ENCODE assay signal across 21 mouse cellular contexts in the genomic region with DNA sequence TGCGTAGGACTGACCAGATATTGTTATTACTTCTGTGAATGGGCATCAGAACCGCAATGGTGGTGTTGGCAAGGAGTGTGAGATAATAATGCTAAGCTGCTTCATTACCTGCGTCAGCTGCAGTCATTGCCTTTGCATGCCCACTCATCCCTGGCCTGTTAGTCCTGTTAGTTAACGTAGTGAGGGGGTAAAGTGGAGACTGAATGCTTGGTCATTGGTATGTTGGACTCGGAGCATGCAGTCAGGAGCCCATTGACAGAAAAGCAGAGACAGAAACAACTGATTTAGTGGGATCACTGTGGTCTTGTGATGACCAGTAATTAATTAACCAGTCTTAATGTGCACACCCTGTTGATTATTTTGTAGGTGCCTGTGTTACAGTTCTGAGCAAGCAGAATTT. TPM values are rescaled to one million over a fixed set of nuclear protein-coding genes. Genes with fewer than 3 reads are reported as not detected.
DNase-seq lines count a peak whose midpoint lies in the region; ATAC-seq and TF ChIP-seq lines count a peak whose summit lies in the region.
"Had no signal": no experiment of that assay in that cellular context is flagged by ENCODE, and none has a peak within 500 bp of the region (broad histone marks: within the 10 kb centered on the region; RNA-seq: fewer than 3 reads in every experiment).

No protein-coding gene starts in this region.

- H3K4me3 ChIP-seq in kidney, embryonic 15.5 days (replicated peaks), result no peak overlapping the region
- no peak overlapping the region for H3K4me3 ChIP-seq in kidney, postnatal 0 days (replicated peaks; ENCODE audit: low read depth, low read length)

- intact Hi-C loops in heart, postnatal 14 days (cut with DNase I), result no loop called here

- DNase-seq in heart, adult 11 months, result peak; percentile 71
- no peak for DNase-seq in heart, postnatal 14 days
- DNase-seq in kidney, adult 9 months, result peak; percentile 11
- no peak for DNase-seq in kidney, postnatal 0 days (ENCODE audit: low spot score)
- DNase-seq in kidney, adult 18-20 months, result no peak
- DNase-seq: adrenal gland, adult 2 months; adrenal gland, adult 8-10 months; adrenal gland, postnatal 10 days; adrenal gland, postnatal 14 days; adrenal gland, postnatal 25 days; adrenal gland, postnatal 36 days; B cell, adult 2 months; cerebellum, adult 11 months; cerebellum, adult 11-12 months; cerebellum, adult 18-20 months had no signal

- H3K9me3 ChIP-seq in kidney, embryonic 15.5 days (replicated peaks), result no peaks in the 10 kb centered on the region
- H3K9me3 ChIP-seq in kidney, postnatal 0 days (replicated peaks; ENCODE audit: low read length), result no peaks in the 10 kb centered on the region
- H3K9me3 ChIP-seq: G1E had no signal

- no peak overlapping the region for H3K9ac ChIP-seq in kidney, embryonic 15.5 days
- no peak overlapping the region for H3K9ac ChIP-seq in kidney, postnatal 0 days (ENCODE audit: low read depth, low read length)

- H3K36me3 ChIP-seq in kidney, embryonic 15.5 days, result peaks cover 73% of the 10 kb centered on the region
- peaks cover 43% of the 10 kb centered on the region for H3K36me3 ChIP-seq in kidney, postnatal 0 days (ENCODE audit: insufficient read depth, low read length)

- no peak overlapping the region for H3K4me2 ChIP-seq in kidney, embryonic 15.5 days
- no peak overlapping the region for H3K4me2 ChIP-seq in kidney, postnatal 0 days (ENCODE audit: low read length)

- H3K4me1 ChIP-seq in kidney, embryonic 15.5 days, result no peaks in the 10 kb centered on the region
- no peaks in the 10 kb centered on the region for H3K4me1 ChIP-seq in kidney, postnatal 0 days (replicated peaks; ENCODE audit: insufficient read depth, low read length)

- no peak overlapping the region for H3K27ac ChIP-seq in kidney, embryonic 15.5 days
- H3K27ac ChIP-seq in kidney, postnatal 0 days, result no peak overlapping the region

- TF ChIP-seq CTCF in kidney, postnatal 0 days (IDR thresholded peaks at IDR 0.05; ENCODE audit: low read depth), result no peak

- H3K27me3 ChIP-seq in kidney, embryonic 15.5 days, result no peaks in the 10 kb centered on the region
- no peaks in the 10 kb centered on the region for H3K27me3 ChIP-seq in kidney, postnatal 0 days (ENCODE audit: insufficient read depth, low read length)
- H3K27me3 ChIP-seq: CH12.LX, Patski had no signal

- 88% methylated on average over 5 of the region's 5 CpGs for WGBS in kidney, embryonic 15.5 days
- WGBS in kidney, postnatal 0 days, result 83% methylated on average over 5 of the region's 5 CpGs

- ATAC-seq in kidney, embryonic 15.5 days (replicated peaks; ENCODE audit: low FRiP score), result no peak
- peak; percentile 52; the same call in 1 of the 2 replicates for ATAC-seq in kidney, postnatal 0 days (replicated peaks; ENCODE audit: low FRiP score, low read depth)
- ATAC-seq: activated CD4-positive, CD25-positive, alpha-beta regulatory T cell, adult 4 months; CD4-positive, CD25-positive, alpha-beta regulatory T cell, adult 4 months; Patski had no signal

RNA-seq across cellular contexts. Expression of gene Bzw2, which starts 19.3 kb away (rescaled TPM):
- 100 to 1,000 TPM; 146 to 148 TPM for total RNA-seq in heart, postnatal 14 days (2021)
- polyA plus RNA-seq in kidney, embryonic 15.5 days (2015; fragmentation: Nextera tagmentation; extraction: Ambion mirVana), result 221 and 225 TPM in 2 replicates
- polyA plus RNA-seq in kidney, postnatal 0 days (2015; fragmentation: Nextera tagmentation; extraction: Ambion mirVana), result 157 and 163 TPM in 2 replicates

RNA-seq across cellular contexts. Expression of gene Ankmy2, which starts 20.3 kb away (rescaled TPM):
- total RNA-seq in heart, postnatal 14 days (2021), result 10 to 100 TPM; 16.9 to 20.5 TPM
- 36.3 and 36.9 TPM in 2 replicates for polyA plus RNA-seq in kidney, embryonic 15.5 days (2015; fragmentation: Nextera tagmentation; extraction: Ambion mirVana)
- polyA plus RNA-seq in kidney, postnatal 0 days (2015; fragmentation: Nextera tagmentation; extraction: Ambion mirVana), result 35.4 and 40.1 TPM in 2 replicates

Comparison
In these comparisons a context has a peak if more than half of its experiments do, and no peak if none do; other contexts are left out.
1. DNase-seq: peak in heart, adult 11 months (single experiment) and kidney, adult 9 months (single experiment); none in heart, postnatal 14 days (0 of 2), kidney, postnatal 0 days (single experiment) and kidney, adult 18-20 months (single experiment).